Mouse (Mus musculus) ovary, adult 2 months (tissue): ENCODE measurements around the gene Flt1. TPM values are rescaled to one million over a fixed set of nuclear protein-coding genes. Genes with fewer than 3 reads are reported as not detected.

Experiments used
- polyA plus RNA-seq: library from polyadenylated mRNA; depleted of rRNA; stranded (reverse); fragments of >200 nt; gene quantifications from 2 replicates; pipeline ENCODE4 v1.2.3, GENCODE M21; 2012; rRNA removed

Gene Flt1
- 5.8 and 8.1 TPM in 2 replicates for polyA plus RNA-seq

DNA sequence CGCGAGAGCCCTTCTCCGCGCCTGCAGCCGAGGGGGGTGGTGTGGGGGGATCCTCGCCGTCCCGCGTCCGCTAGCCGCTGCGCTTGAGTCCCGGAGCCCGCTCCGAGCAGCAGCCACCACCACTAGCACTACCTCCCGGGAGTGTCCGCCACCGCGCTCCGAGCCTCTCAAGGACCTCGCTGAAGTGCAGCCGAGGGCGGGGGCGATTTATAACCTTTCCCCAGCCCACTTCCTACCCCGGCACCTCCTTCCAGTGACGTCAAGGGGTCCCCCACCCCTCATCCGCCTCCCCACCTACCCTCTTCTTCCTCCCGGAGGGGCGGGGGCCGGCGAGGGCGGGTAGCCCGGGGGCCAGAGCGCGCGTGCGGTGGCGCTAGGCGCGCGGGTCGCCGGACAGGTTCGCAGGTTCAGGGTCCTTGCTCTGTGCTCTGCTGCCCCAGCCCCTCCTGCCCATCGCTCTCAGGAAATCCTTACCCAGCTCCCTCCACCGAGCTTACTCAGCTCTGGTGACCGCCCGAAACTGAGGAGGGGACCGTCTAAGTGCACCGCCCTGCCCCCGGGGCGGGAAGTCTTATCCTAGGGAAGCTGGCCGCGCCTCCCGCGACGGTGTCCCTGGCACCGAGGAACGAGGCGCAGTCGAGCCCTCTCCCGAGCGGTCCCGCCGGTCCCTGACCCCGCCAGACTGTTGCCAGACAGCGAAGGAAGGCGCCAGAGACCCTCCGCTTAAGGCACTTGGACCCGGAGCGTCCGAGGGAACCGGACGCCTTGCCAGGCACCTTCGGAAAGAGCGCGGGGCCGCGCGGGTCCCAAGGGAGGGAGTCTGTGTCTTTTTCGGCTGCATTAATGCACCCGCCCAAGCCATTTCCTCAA is at the start of gene Flt1:
TSS of gene Flt1 (minus strand) at position 181 of the 870 bp plus-strand sequence.

Other genes starting within 250 kb of the Flt1 start
- 11.6 and 15.2 TPM in 2 replicates for gene Pomp, start 134.4 kb upstream of the Flt1 start, polyA plus RNA-seq
- gene Slc46a3, start 168.8 kb upstream of the Flt1 start, polyA plus RNA-seq, result 29.5 and 30.3 TPM in 2 replicates
- 11.0 and 11.5 TPM in 2 replicates for gene Mtus2, start 231.3 kb upstream of the Flt1 start, polyA plus RNA-seq